Mouse (Mus musculus): ENCODE results near the gene Olfr643.

- TF ChIP-seq CTCF (IDR thresholded peaks at IDR 0.05; ENCODE audit: borderline replicate concordance, insufficient read depth, low read depth, low read length) = no peak
- TF ChIP-seq POLR2A (IDR thresholded peaks at IDR 0.05; ENCODE audit: borderline replicate concordance, insufficient read depth, low read length) = no peak
These were observed 138.1 kb downstream of the Olfr643 start for GRCm38 (mm10) chr7:103999124-103999523.

Measured in cerebellum, adult 2 months (tissue).